Mouse (Mus musculus) lung, postnatal 10 days (tissue): Measurements from ENCODE around the gene Slc25a22.

Source experiments
- DNase-seq: peaks from one replicate; pipeline ENCODE4 v3.0.0; 2021

Gene Slc25a22

GRCm38 (mm10) chr7:141471236-141471635 is 33.5 kb upstream of the Slc25a22 start:
- DNase-seq = no peak

- DNase-seq = no peak
Measured at GRCm38 (mm10) chr7:141470637-141470944, 32.9 kb upstream of the Slc25a22 start.

GRCm38 (mm10) chr7:141469901-141470636 is 32.4 kb upstream of the Slc25a22 start:
- no peak for DNase-seq

- no peak for DNase-seq
Measured at GRCm38 (mm10) chr7:141469352-141469751, 31.7 kb upstream of the Slc25a22 start.

- peak; percentile 92 for DNase-seq
Measured at GRCm38 (mm10) chr7:141468522-141469211, 31.0 kb upstream of the Slc25a22 start.

- peak; percentile 77 for DNase-seq
Measured at GRCm38 (mm10) chr7:141468164-141468521, 30.5 kb upstream of the Slc25a22 start.

GRCm38 (mm10) chr7:141467230-141468030 is 29.7 kb upstream of the Slc25a22 start, which contains the start of gene Cd151:
TSS of gene Cd151 (plus strand) at chr7:141467392.
- DNase-seq = peak; percentile 96

- no peak for DNase-seq
Measured at GRCm38 (mm10) chr7:141466607-141467148, 29.0 kb upstream of the Slc25a22 start.

GRCm38 (mm10) chr7:141466045-141466394 is 28.3 kb upstream of the Slc25a22 start:
- peak; percentile 53 for DNase-seq

GRCm38 (mm10) chr7:141465388-141466044 is 27.8 kb upstream of the Slc25a22 start:
- DNase-seq = peak; percentile 50

- peak; percentile 70 for DNase-seq
Measured at GRCm38 (mm10) chr7:141464603-141465201, 27.0 kb upstream of the Slc25a22 start.

- DNase-seq = peak; percentile 92
Measured at GRCm38 (mm10) chr7:141463824-141464602, 26.3 kb upstream of the Slc25a22 start.

- peak; percentile 81 for DNase-seq
Measured at GRCm38 (mm10) chr7:141462333-141462821, 24.7 kb upstream of the Slc25a22 start.

- DNase-seq = peak; percentile 76
Measured at GRCm38 (mm10) chr7:141461521-141462332, 24.0 kb upstream of the Slc25a22 start.

GRCm38 (mm10) chr7:141460391-141461113 is 22.9 kb upstream of the Slc25a22 start, which contains the start of gene Cracr2b:
TSS of gene Cracr2b (plus strand) at chr7:141461094.
- peak; percentile 73 for DNase-seq

- peak; percentile 47 for DNase-seq
Measured at GRCm38 (mm10) chr7:141460001-141460390, 22.3 kb upstream of the Slc25a22 start.

- DNase-seq = no peak
Measured at GRCm38 (mm10) chr7:141459301-141459711, 21.6 kb upstream of the Slc25a22 start.

GRCm38 (mm10) chr7:141458661-141459060 is 21.0 kb upstream of the Slc25a22 start:
- no peak for DNase-seq

- DNase-seq = peak; percentile 65
Measured at GRCm38 (mm10) chr7:141457986-141458660, 20.4 kb upstream of the Slc25a22 start.
